Mouse (Mus musculus): ENCODE measurements around the gene Kazn. TPM values are rescaled to one million over a fixed set of nuclear protein-coding genes. Genes with fewer than 3 reads are reported as not detected.

The Kazn gene
- polyA plus RNA-seq, 1 experiment, result 43.2 TPM

GRCm38 (mm10) chr4:142185533-142185900 is 53.7 kb downstream of the Kazn start:
- no peak for DNase-seq
- no peak overlapping the region for H3K4me3 ChIP-seq (replicated peaks; ENCODE audit: extremely low read depth, low read depth, low read length)
- 60% methylated on average over 9 of the region's 9 CpGs for WGBS
- TF ChIP-seq CTCF (IDR thresholded peaks at IDR 0.05; ENCODE audit: insufficient read depth, low read length) (no peak), POLR2A (IDR thresholded peaks at IDR 0.05; ENCODE audit: borderline replicate concordance, extremely low read depth, low read depth, low read length) (no peak)
- H3K4me1 ChIP-seq (ENCODE audit: control insufficient read depth, insufficient read depth, low read length), result peaks cover 12% of the 10 kb centered on the region

- WGBS, result 78% methylated on average over 13 of the region's 13 CpGs
Measured at GRCm38 (mm10) chr4:142184852-142185532, 54.2 kb downstream of the Kazn start.

GRCm38 (mm10) chr4:142183591-142183990 is 55.6 kb downstream of the Kazn start:
- DNase-seq, result no peak
- Histone ChIP-seq H3K4me1 (ENCODE audit: control insufficient read depth, insufficient read depth, low read length) (peaks cover 27% of the 10 kb centered on the region), H3K4me3 (replicated peaks; ENCODE audit: extremely low read depth, low read depth, low read length) (no peak overlapping the region)
- WGBS, result 84% methylated on average over 1 of the region's 1 CpGs
- no peak for TF ChIP-seq POLR2A (IDR thresholded peaks at IDR 0.05; ENCODE audit: borderline replicate concordance, extremely low read depth, low read depth, low read length)
- no peak for TF ChIP-seq CTCF (IDR thresholded peaks at IDR 0.05; ENCODE audit: insufficient read depth, low read length)

More at GRCm38 (mm10) chr4:142184852-142185532, 54.2 kb downstream of the Kazn start:
- Histone ChIP-seq H3K4me3 (replicated peaks; ENCODE audit: extremely low read depth, low read depth, low read length) (no peak overlapping the region), H3K4me1 (ENCODE audit: control insufficient read depth, insufficient read depth, low read length) (peaks cover 16% of the 10 kb centered on the region)
- TF ChIP-seq POLR2A (IDR thresholded peaks at IDR 0.05; ENCODE audit: borderline replicate concordance, extremely low read depth, low read depth, low read length) (no peak), CTCF (IDR thresholded peaks at IDR 0.05; ENCODE audit: insufficient read depth, low read length) (no peak)
- no peak for DNase-seq

GRCm38 (mm10) chr4:142183015-142183414 is 56.2 kb downstream of the Kazn start:
- 65% methylated on average over 3 of the region's 3 CpGs for WGBS
- no peak for DNase-seq
- Histone ChIP-seq H3K4me1 (ENCODE audit: control insufficient read depth, insufficient read depth, low read length) (peaks cover 27% of the 10 kb centered on the region), H3K4me3 (replicated peaks; ENCODE audit: extremely low read depth, low read depth, low read length) (no peak overlapping the region)
- TF ChIP-seq POLR2A (IDR thresholded peaks at IDR 0.05; ENCODE audit: borderline replicate concordance, extremely low read depth, low read depth, low read length) (no peak), CTCF (IDR thresholded peaks at IDR 0.05; ENCODE audit: insufficient read depth, low read length) (no peak)

- no peak for DNase-seq
- peaks cover 27% of the 10 kb centered on the region for H3K4me1 ChIP-seq (ENCODE audit: control insufficient read depth, insufficient read depth, low read length)
- no peak for TF ChIP-seq CTCF (IDR thresholded peaks at IDR 0.05; ENCODE audit: insufficient read depth, low read length)
- no peak for TF ChIP-seq POLR2A (IDR thresholded peaks at IDR 0.05; ENCODE audit: borderline replicate concordance, extremely low read depth, low read depth, low read length)
- no peak overlapping the region for H3K4me3 ChIP-seq (replicated peaks; ENCODE audit: extremely low read depth, low read depth, low read length)
- 83% methylated on average over 4 of the region's 4 CpGs for WGBS
Measured at GRCm38 (mm10) chr4:142181646-142182045, 57.6 kb downstream of the Kazn start.

- no peak for DNase-seq
- TF ChIP-seq POLR2A (IDR thresholded peaks at IDR 0.05; ENCODE audit: borderline replicate concordance, extremely low read depth, low read depth, low read length), result no peak
- no peak for TF ChIP-seq CTCF (IDR thresholded peaks at IDR 0.05; ENCODE audit: insufficient read depth, low read length)
- Histone ChIP-seq H3K4me3 (replicated peaks; ENCODE audit: extremely low read depth, low read depth, low read length) (no peak overlapping the region), H3K4me1 (ENCODE audit: control insufficient read depth, insufficient read depth, low read length) (peaks cover 27% of the 10 kb centered on the region)
- WGBS, result 62% methylated on average over 9 of the region's 9 CpGs
Measured at GRCm38 (mm10) chr4:142180874-142181273, 58.3 kb downstream of the Kazn start.

- Histone ChIP-seq H3K4me1 (ENCODE audit: control insufficient read depth, insufficient read depth, low read length) (peaks cover 22% of the 10 kb centered on the region), H3K4me3 (replicated peaks; ENCODE audit: extremely low read depth, low read depth, low read length) (no peak overlapping the region)
- no peak for TF ChIP-seq CTCF (IDR thresholded peaks at IDR 0.05; ENCODE audit: insufficient read depth, low read length)
- TF ChIP-seq POLR2A (IDR thresholded peaks at IDR 0.05; ENCODE audit: borderline replicate concordance, extremely low read depth, low read depth, low read length), result no peak
- DNase-seq, result peak; percentile 56
- WGBS, result 9% methylated on average over 3 of the region's 3 CpGs
Measured at GRCm38 (mm10) chr4:142180289-142180688, 58.9 kb downstream of the Kazn start.

- no peak for TF ChIP-seq POLR2A (IDR thresholded peaks at IDR 0.05; ENCODE audit: borderline replicate concordance, extremely low read depth, low read depth, low read length)
- TF ChIP-seq CTCF (IDR thresholded peaks at IDR 0.05; ENCODE audit: insufficient read depth, low read length), result no peak
- peak; percentile 53 for DNase-seq
- H3K4me1 ChIP-seq (ENCODE audit: control insufficient read depth, insufficient read depth, low read length), result peaks cover 20% of the 10 kb centered on the region
- no peak overlapping the region for H3K4me3 ChIP-seq (replicated peaks; ENCODE audit: extremely low read depth, low read depth, low read length)
- 11% methylated on average over 13 of the region's 13 CpGs for WGBS
Measured at GRCm38 (mm10) chr4:142179531-142179930, 59.7 kb downstream of the Kazn start.

GRCm38 (mm10) chr4:142176732-142177131 is 62.5 kb downstream of the Kazn start:
- WGBS, result 95% methylated on average over 3 of the region's 3 CpGs
- no peak for TF ChIP-seq POLR2A (IDR thresholded peaks at IDR 0.05; ENCODE audit: borderline replicate concordance, extremely low read depth, low read depth, low read length)
- no peak for TF ChIP-seq CTCF (IDR thresholded peaks at IDR 0.05; ENCODE audit: insufficient read depth, low read length)

GRCm38 (mm10) chr4:142173981-142174485 is 65.2 kb downstream of the Kazn start:
- 60% methylated on average over 6 of the region's 6 CpGs for WGBS
- no peak for DNase-seq
- TF ChIP-seq POLR2A (IDR thresholded peaks at IDR 0.05; ENCODE audit: borderline replicate concordance, extremely low read depth, low read depth, low read length) (no peak), CTCF (IDR thresholded peaks at IDR 0.05; ENCODE audit: insufficient read depth, low read length) (no peak)
- Histone ChIP-seq H3K4me3 (replicated peaks; ENCODE audit: extremely low read depth, low read depth, low read length) (no peak overlapping the region), H3K4me1 (ENCODE audit: control insufficient read depth, insufficient read depth, low read length) (peaks cover 6% of the 10 kb centered on the region)

More at GRCm38 (mm10) chr4:142176732-142177131, 62.5 kb downstream of the Kazn start:
- no peak for DNase-seq
- Histone ChIP-seq H3K4me3 (replicated peaks; ENCODE audit: extremely low read depth, low read depth, low read length) (no peak overlapping the region), H3K4me1 (ENCODE audit: control insufficient read depth, insufficient read depth, low read length) (peaks cover 25% of the 10 kb centered on the region)
